Mouse (Mus musculus) limb, embryonic 14.5 days (tissue): ENCODE measurements around the gene Trip10. TPM values are rescaled to one million over a fixed set of nuclear protein-coding genes. Genes with fewer than 3 reads are reported as not detected.

Source experiments
- ATAC-seq: fragments of 200-750 bp; cut with Nextera tagmentation; 2 replicates; pipeline ENCODE4 v1.8.0; 2017; ENCODE audit warnings: low read depth, moderate number of reproducible peaks, moderate TSS enrichment; ENCODE audit not compliant: low FRiP score
- DNase-seq: peaks from one replicate; pipeline ENCODE4 v3.0.0-alpha.2; 2015; ENCODE audit warnings: low spot score
- H3K27ac ChIP-seq: fragments of 300-500 bp; sonication (generic); replicated peaks from 2 replicates; pipeline ENCODE4 v1.5.1; 2014; ENCODE audit warnings: low read depth, mild to moderate bottlenecking, low read length, moderate library complexity, mixed read lengths
- H3K27me3 ChIP-seq: fragments of 300-500 bp; sonication (generic); 2 replicates; pipeline ENCODE4 v1.6.1; 2014; ENCODE audit warnings: low read length, mixed read lengths; ENCODE audit not compliant: control insufficient read depth, insufficient read depth
- H3K36me3 ChIP-seq: fragments of 300-500 bp; sonication (generic); 2 replicates; pipeline ENCODE4 v1.6.1; 2014; ENCODE audit warnings: mild to moderate bottlenecking, low read length, moderate library complexity, mixed read lengths; ENCODE audit not compliant: control insufficient read depth, insufficient read depth
- H3K4me1 ChIP-seq: fragments of 300-500 bp; sonication (generic); 2 replicates; pipeline ENCODE4 v1.6.1; 2014; ENCODE audit warnings: antibody characterized with exemption, low read length, mixed read lengths; ENCODE audit not compliant: control insufficient read depth, insufficient read depth
- H3K4me2 ChIP-seq: fragments of 300-500 bp; sonication (generic); replicated peaks from 2 replicates; pipeline ENCODE4 v1.6.1; 2014; ENCODE audit warnings: low read depth, mild to moderate bottlenecking, low read length, moderate library complexity; ENCODE audit not compliant: severe bottlenecking
- H3K4me3 ChIP-seq: fragments of 300-500 bp; sonication (generic); replicated peaks from 2 replicates; pipeline ENCODE4 v1.5.1; 2014; ENCODE audit warnings: low read length
- H3K9ac ChIP-seq: fragments of 300-500 bp; sonication (generic); 2 replicates; pipeline ENCODE4 v1.6.1; 2014; ENCODE audit warnings: mild to moderate bottlenecking, low read depth, low read length, moderate library complexity; ENCODE audit not compliant: severe bottlenecking
- H3K9me3 ChIP-seq: fragments of 300-500 bp; sonication (generic); 2 replicates; pipeline ENCODE4 v1.6.1; 2016; ENCODE audit warnings: low read length; ENCODE audit not compliant: control insufficient read depth
- POLR2A ChIP-seq: fragments of 200-500 bp; IDR thresholded peaks from 2 replicates; pipeline ENCODE4 v1.8.0; 2012; ENCODE audit warnings: inconsistent platforms, mild to moderate bottlenecking, moderate library complexity, borderline replicate concordance; ENCODE audit not compliant: insufficient read depth, insufficient read length; ENCODE audit errors: extremely low read depth
- WGBS: fragments of 180-500 bp; shearing (Covaris S2); extraction: QIAGEN DNeasy Blood & Tissue Kit; methylation state at CpG from one replicate; pipeline ENCODE4 v1.1.7; 2014; 5-methylcytosine and 5-hydroxymethylcytosine counted together
- microRNA-seq: library from miRNA; unstranded; fragments of <30 nt; microRNA quantifications from one replicate; pipeline ENCODE4, GENCODE M21; 2016
- polyA plus RNA-seq, 2 experiments: library from polyadenylated mRNA; depleted of rRNA in 1 of 2; stranded (reverse) in 1 of 2; unstranded in 1 of 2; fragments of >200 nt; fragmentation: Nextera tagmentation in 1 of 2; extraction: Ambion mirVana in 1 of 2; gene quantifications; 2 replicates each; pipeline versions ENCODE4 v1.2.1 to v1.2.3; 2012 to 2014

Trip10 gene
- polyA plus RNA-seq, 2 experiments = 27.1 to 46.9 TPM

GRCm38 (mm10) chr17:57292968-57293367, 43.7 kb downstream of the Trip10 start:
- ATAC-seq = no peak
- 91% methylated on average over 9 of the region's 9 CpGs for WGBS

GRCm38 (mm10) chr17:57295935-57296334, 46.7 kb downstream of the Trip10 start:
- H3K27ac ChIP-seq = no peak overlapping the region
- H3K36me3 ChIP-seq = no peaks in the 10 kb centered on the region
- H3K27me3 ChIP-seq = no peaks in the 10 kb centered on the region

More at GRCm38 (mm10) chr17:57292968-57293367, 43.7 kb downstream of the Trip10 start:
- no peak for DNase-seq
- TF ChIP-seq POLR2A = no peak
- Histone ChIP-seq H3K4me1 (no peaks in the 10 kb centered on the region), H3K4me2 (no peak overlapping the region), H3K27me3 (no peaks in the 10 kb centered on the region), H3K4me3 (no peak overlapping the region), H3K27ac (no peak overlapping the region), H3K9me3 (no peaks in the 10 kb centered on the region; the same call in 1 of the 2 replicates), H3K9ac (no peak overlapping the region), H3K36me3 (no peaks in the 10 kb centered on the region)

GRCm38 (mm10) chr17:57297040-57297439, 47.8 kb downstream of the Trip10 start:
- Histone ChIP-seq H3K4me1 (no peaks in the 10 kb centered on the region), H3K36me3 (no peaks in the 10 kb centered on the region), H3K27me3 (no peaks in the 10 kb centered on the region), H3K9ac (no peak overlapping the region), H3K9me3 (no peaks in the 10 kb centered on the region), H3K4me2 (no peak overlapping the region), H3K4me3 (no peak overlapping the region), H3K27ac (no peak overlapping the region)
- no peak for ATAC-seq
- 85% methylated on average over 12 of the region's 12 CpGs for WGBS
- no peak for DNase-seq
- no peak for TF ChIP-seq POLR2A

More at GRCm38 (mm10) chr17:57295935-57296334, 46.7 kb downstream of the Trip10 start:
- TF ChIP-seq POLR2A = no peak
- Histone ChIP-seq H3K4me2 (no peak overlapping the region), H3K9ac (no peak overlapping the region), H3K9me3 (no peaks in the 10 kb centered on the region), H3K4me3 (no peak overlapping the region), H3K4me1 (no peaks in the 10 kb centered on the region)
- 92% methylated on average over 9 of the region's 9 CpGs for WGBS
- no peak for DNase-seq
- no peak for ATAC-seq

- ATAC-seq = no peak
Measured at GRCm38 (mm10) chr17:57305593-57305992, 56.3 kb downstream of the Trip10 start.

GRCm38 (mm10) chr17:57307074-57307473, 57.8 kb downstream of the Trip10 start:
- Histone ChIP-seq H3K9me3 (no peaks in the 10 kb centered on the region), H3K4me3 (no peak overlapping the region), H3K36me3 (no peaks in the 10 kb centered on the region), H3K27ac (no peak overlapping the region), H3K9ac (no peak overlapping the region), H3K4me2 (no peak overlapping the region), H3K27me3 (no peaks in the 10 kb centered on the region), H3K4me1 (no peaks in the 10 kb centered on the region)
- no peak for TF ChIP-seq POLR2A
- 75% methylated on average over 6 of the region's 6 CpGs for WGBS
- ATAC-seq (no peak), DNase-seq (no peak)

More at GRCm38 (mm10) chr17:57305593-57305992, 56.3 kb downstream of the Trip10 start:
- Histone ChIP-seq H3K9ac (no peak overlapping the region), H3K9me3 (no peaks in the 10 kb centered on the region), H3K27ac (no peak overlapping the region), H3K4me2 (no peak overlapping the region), H3K27me3 (no peaks in the 10 kb centered on the region), H3K36me3 (no peaks in the 10 kb centered on the region), H3K4me1 (no peaks in the 10 kb centered on the region), H3K4me3 (no peak overlapping the region)
- WGBS = 65% methylated on average over 4 of the region's 4 CpGs
- no peak for TF ChIP-seq POLR2A
- DNase-seq = no peak

GRCm38 (mm10) chr17:57311801-57312200, 62.5 kb downstream of the Trip10 start:
- no peak overlapping the region for H3K27ac ChIP-seq
- H3K4me1 ChIP-seq = no peaks in the 10 kb centered on the region
- no peak for ATAC-seq
- H3K4me2 ChIP-seq = no peak overlapping the region
- no peaks in the 10 kb centered on the region for H3K27me3 ChIP-seq
- H3K36me3 ChIP-seq = no peaks in the 10 kb centered on the region
- WGBS = 41% methylated on average over 13 of the region's 13 CpGs
- no peak overlapping the region for H3K9ac ChIP-seq
- no peak for DNase-seq
- no peak for TF ChIP-seq POLR2A
- no peaks in the 10 kb centered on the region for H3K9me3 ChIP-seq
- H3K4me3 ChIP-seq = no peak overlapping the region

Small RNA genes lying within 50 kb of the gene (microRNA-seq; reads per million reads assigned to microRNA genes)
- not detected for gene Mir6978

Other genes starting within 250 kb of the Trip10 start
- not detected in 2 replicates for gene Pspn, start 249.4 kb upstream of the Trip10 start, polyA plus RNA-seq (2012; rRNA removed)
- gene Pspn, start 249.4 kb upstream of the Trip10 start, polyA plus RNA-seq (2014; fragmentation: Nextera tagmentation; extraction: Ambion mirVana) = not detected in 2 replicates
- gene Gtf2f1, start 238.2 kb upstream of the Trip10 start, polyA plus RNA-seq (2012; rRNA removed) = 37.4 and 68.5 TPM in 2 replicates
- 54.1 and 60.1 TPM in 2 replicates for gene Gtf2f1, start 238.2 kb upstream of the Trip10 start, polyA plus RNA-seq (2014; fragmentation: Nextera tagmentation; extraction: Ambion mirVana)
- 0.05 TPM in 1 of 2 replicates, not detected in the other for gene Gm17949, start 238.0 kb upstream of the Trip10 start, polyA plus RNA-seq (2012; rRNA removed)
- gene Gm17949, start 238.0 kb upstream of the Trip10 start, polyA plus RNA-seq (2014; fragmentation: Nextera tagmentation; extraction: Ambion mirVana) = 0.22 and 0.26 TPM in 2 replicates
- gene Khsrp, start 217.9 kb upstream of the Trip10 start, polyA plus RNA-seq (2012; rRNA removed) = 115 and 151 TPM in 2 replicates
- gene Khsrp, start 217.9 kb upstream of the Trip10 start, polyA plus RNA-seq (2014; fragmentation: Nextera tagmentation; extraction: Ambion mirVana) = 49.5 and 56.6 TPM in 2 replicates
- 0.13 and 0.18 TPM in 2 replicates for gene Slc25a41, start 207.8 kb upstream of the Trip10 start, polyA plus RNA-seq (2012; rRNA removed)
- 0.17 and 0.26 TPM in 2 replicates for gene Slc25a41, start 207.8 kb upstream of the Trip10 start, polyA plus RNA-seq (2014; fragmentation: Nextera tagmentation; extraction: Ambion mirVana)
- gene Crb3, start 190.3 kb upstream of the Trip10 start, polyA plus RNA-seq (2012; rRNA removed) = 5.5 and 6.6 TPM in 2 replicates
- gene Crb3, start 190.3 kb upstream of the Trip10 start, polyA plus RNA-seq (2014; fragmentation: Nextera tagmentation; extraction: Ambion mirVana) = 4.6 and 8.3 TPM in 2 replicates
- 26.3 and 32.9 TPM in 2 replicates for gene Slc25a23, start 189.6 kb upstream of the Trip10 start, polyA plus RNA-seq (2012; rRNA removed)
- 5.7 and 8.3 TPM in 2 replicates for gene Slc25a23, start 189.6 kb upstream of the Trip10 start, polyA plus RNA-seq (2014; fragmentation: Nextera tagmentation; extraction: Ambion mirVana)
- gene Dennd1c, start 170.9 kb upstream of the Trip10 start, polyA plus RNA-seq (2012; rRNA removed) = 2.0 and 2.5 TPM in 2 replicates
- 0.97 and 1.9 TPM in 2 replicates for gene Dennd1c, start 170.9 kb upstream of the Trip10 start, polyA plus RNA-seq (2014; fragmentation: Nextera tagmentation; extraction: Ambion mirVana)
- 10.3 and 14.2 TPM in 2 replicates for gene Tubb4a, start 161.7 kb upstream of the Trip10 start, polyA plus RNA-seq (2012; rRNA removed)
- 8.8 and 10.1 TPM in 2 replicates for gene Tubb4a, start 161.7 kb upstream of the Trip10 start, polyA plus RNA-seq (2014; fragmentation: Nextera tagmentation; extraction: Ambion mirVana)
- gene Tnfsf9, start 144.1 kb upstream of the Trip10 start, polyA plus RNA-seq (2012; rRNA removed) = 10.6 and 11.3 TPM in 2 replicates
- 6.8 and 7.4 TPM in 2 replicates for gene Tnfsf9, start 144.1 kb upstream of the Trip10 start, polyA plus RNA-seq (2014; fragmentation: Nextera tagmentation; extraction: Ambion mirVana)
- not detected in 2 replicates for gene Cd70, start 99.7 kb upstream of the Trip10 start, polyA plus RNA-seq (2012; rRNA removed)
- gene Cd70, start 99.7 kb upstream of the Trip10 start, polyA plus RNA-seq (2014; fragmentation: Nextera tagmentation; extraction: Ambion mirVana) = not detected in 2 replicates
- 0.17 and 0.20 TPM in 2 replicates for gene Tnfsf14, start 55.3 kb upstream of the Trip10 start, polyA plus RNA-seq (2012; rRNA removed)
- not detected in 2 replicates for gene Tnfsf14, start 55.3 kb upstream of the Trip10 start, polyA plus RNA-seq (2014; fragmentation: Nextera tagmentation; extraction: Ambion mirVana)
- gene C3, start 21.3 kb upstream of the Trip10 start, polyA plus RNA-seq (2012; rRNA removed) = 0.85 and 1.6 TPM in 2 replicates
- gene C3, start 21.3 kb upstream of the Trip10 start, polyA plus RNA-seq (2014; fragmentation: Nextera tagmentation; extraction: Ambion mirVana) = 0.46 and 0.52 TPM in 2 replicates
- 36.4 and 42.7 TPM in 2 replicates for gene Gpr108, start 1.0 kb upstream of the Trip10 start, polyA plus RNA-seq (2012; rRNA removed)
- 39.6 and 40.8 TPM in 2 replicates for gene Gpr108, start 1.0 kb upstream of the Trip10 start, polyA plus RNA-seq (2014; fragmentation: Nextera tagmentation; extraction: Ambion mirVana)
- gene Vav1, start 29.6 kb downstream of the Trip10 start, polyA plus RNA-seq (2012; rRNA removed) = 2.6 and 3.3 TPM in 2 replicates
- gene Vav1, start 29.6 kb downstream of the Trip10 start, polyA plus RNA-seq (2014; fragmentation: Nextera tagmentation; extraction: Ambion mirVana) = 3.8 and 4.6 TPM in 2 replicates
- 7.5 and 7.8 TPM in 2 replicates for gene Adgre1, start 109.2 kb downstream of the Trip10 start, polyA plus RNA-seq (2012; rRNA removed)
- 10.1 and 10.8 TPM in 2 replicates for gene Adgre1, start 109.2 kb downstream of the Trip10 start, polyA plus RNA-seq (2014; fragmentation: Nextera tagmentation; extraction: Ambion mirVana)